Mouse (Mus musculus): ENCODE measurements around the gene Hps5. TPM values are rescaled to one million over a fixed set of nuclear protein-coding genes. Genes with fewer than 3 reads are reported as not detected.
"Not testable (repeated sequence)": the region's sequence is repeated elsewhere in the genome, so short reads cannot be mapped to it uniquely, and the experiment has no call there.

Gene Hps5
- 10 to 100 TPM; 12.2 to 12.8 TPM for total RNA-seq (2021)

DNA sequence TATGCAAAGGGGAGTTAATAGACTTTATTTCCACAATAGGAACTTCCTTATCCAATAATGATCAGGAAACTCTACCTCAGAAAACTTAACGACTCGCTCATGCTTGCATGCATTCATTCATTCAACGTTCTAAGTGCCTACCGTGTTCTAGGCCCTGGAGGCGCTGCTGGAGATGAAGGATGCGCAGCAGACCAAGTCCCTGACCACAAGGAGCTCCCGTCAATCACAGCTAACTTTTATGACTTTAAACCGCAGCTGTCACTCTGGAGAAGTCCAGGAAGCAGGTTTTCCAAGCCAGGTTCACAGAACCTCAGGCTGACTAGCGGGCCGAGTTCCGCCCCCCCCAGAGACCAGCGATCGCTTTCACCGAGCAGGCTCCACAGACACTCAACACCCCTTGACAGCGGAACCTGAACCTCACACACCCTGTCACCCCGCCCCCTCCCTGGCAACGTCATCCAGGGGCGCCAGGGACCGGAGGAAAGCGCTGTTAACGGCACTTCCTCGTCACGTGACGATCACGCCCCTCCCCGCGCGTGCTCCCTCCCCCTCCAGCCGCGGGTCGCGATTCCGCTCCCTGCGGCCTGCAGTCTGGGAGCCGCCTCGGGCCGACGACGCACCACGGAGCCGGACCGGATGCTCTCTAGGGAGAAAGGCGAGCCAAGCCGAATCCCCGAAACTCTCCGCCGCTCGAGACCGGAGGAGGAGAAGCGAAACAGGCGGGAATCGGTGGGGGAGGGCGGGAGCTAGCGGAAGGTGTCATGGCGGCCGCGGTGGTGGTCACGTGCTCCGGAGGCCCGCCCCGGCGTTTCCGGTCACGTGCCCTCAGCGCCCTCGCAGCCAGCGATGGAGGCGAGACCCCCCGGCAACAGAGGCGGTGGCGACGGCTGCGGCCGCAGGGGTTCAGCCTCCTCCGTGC is at the start of gene Hps5, which contains the start of gene Gtf2h1:
Gene Hps5 (minus strand): TSS at position 778 of the 919 bp plus-strand sequence.
Gene Gtf2h1 (plus strand): TSS at position 817 of the 919 bp plus-strand sequence.
- peak; percentile 98 for DNase-seq

DNA sequence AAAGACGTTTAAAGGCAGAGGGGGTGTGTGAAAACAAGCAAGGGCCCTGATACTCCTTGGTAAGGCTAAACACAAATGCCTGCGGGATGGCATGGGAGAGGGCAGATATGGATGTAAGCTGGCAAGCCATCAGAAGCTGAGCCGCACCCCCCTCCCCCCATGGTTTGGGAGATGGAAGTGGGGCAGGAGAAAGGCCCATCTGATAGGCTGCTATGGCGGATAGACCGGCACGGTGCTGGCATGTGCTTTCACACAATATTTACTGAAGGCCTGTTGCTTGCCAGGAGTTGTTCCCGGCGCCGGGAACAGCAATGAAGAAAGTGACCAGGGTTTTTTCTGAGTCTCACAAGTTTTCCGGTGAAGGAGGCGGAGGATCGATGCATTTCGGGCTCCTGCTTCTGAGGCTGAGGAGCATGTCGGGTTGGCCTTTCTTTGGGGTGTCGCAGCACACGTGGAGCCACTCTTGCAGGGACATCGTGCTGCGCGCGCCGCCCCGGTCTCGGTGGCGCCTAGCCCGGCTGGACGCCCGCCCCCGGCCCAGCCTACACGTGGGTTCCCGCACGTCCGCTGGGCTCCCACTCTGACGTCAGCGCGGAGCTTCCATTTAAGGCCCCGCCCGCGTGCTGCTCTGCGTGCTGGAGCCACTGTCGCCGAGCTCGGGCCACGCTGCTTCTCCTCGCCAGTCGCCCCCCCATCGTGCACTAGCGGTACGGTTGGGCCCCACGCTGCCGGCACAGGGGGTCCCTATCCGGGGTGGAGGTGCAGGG is 49.5 kb upstream of the Hps5 start:
- DNase-seq, result peak; percentile 98

DNA sequence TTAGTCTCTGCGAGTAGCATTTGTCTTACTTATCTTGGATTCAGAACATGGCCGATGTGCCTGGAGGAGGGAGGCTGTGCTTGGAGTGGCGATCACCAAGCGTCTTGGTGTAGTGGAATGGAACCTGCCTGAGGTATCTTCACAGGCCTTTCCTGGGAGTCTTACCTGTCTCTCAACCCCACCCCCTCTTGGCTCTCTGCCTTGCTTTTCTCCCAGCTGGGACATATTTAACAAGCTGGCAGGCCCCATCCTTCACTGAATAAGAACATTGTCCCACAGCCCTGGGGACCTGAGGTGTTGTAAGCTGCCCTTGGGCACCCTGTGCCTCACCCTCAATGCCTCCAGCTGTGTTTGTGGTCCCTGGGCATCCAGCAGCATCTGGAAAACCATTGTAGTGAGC is 47.7 kb upstream of the Hps5 start:
- no peak for DNase-seq

DNA sequence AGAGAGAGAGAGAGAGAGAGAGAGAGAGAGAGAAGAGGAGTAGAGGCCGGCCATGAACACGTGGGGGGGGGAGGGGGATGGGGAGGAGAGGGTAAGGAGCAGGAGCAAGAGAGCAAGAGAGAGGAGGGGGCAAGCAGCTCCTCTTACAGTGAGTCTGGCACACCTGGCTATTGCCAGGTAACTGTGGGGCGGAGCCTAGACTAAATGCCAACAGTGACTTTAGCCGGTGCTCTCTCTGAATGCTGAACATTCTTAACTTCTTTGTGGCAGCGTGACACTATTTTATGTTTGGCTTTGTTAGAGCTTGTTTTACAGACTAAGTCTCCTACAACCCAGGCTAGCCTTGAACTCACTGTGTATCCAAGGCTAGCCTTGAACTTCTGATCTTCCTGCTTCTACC is 46.4 kb upstream of the Hps5 start:
- DNase-seq, result no peak

DNA sequence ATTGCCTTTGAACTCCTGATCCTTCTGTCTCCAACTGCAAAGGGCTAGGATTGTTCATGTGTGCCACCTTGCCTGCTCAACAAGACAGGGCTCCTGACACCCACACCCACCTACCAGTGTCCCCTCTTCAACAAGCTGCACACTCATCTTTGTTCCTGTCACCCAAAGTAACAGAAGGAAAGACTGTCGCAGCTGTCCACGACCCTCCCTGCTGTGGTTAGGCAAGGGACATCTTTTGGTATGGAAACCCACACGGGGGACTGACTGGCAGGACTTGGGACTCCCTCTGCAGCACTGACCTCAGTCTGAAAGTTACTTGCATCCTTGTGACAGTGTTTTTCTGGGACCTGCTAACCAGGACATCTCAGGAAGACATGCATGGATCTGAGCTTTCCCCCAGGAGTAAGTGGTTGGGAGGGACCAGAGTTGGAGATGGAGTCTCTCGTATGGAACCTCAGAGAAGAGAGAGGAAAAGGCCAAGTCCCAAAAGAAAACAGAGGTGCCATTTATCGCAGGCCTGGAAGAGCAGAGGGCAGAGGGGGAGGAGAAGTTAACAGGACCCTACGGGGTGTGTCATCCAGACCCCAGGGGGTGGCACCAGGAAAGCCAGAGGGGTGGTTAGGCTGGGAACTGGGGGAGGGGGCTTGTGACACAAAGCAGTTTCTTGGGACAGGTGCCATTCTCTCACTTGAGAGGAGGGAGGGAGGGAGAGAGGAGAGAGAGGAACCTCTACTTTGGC is 45.1 kb upstream of the Hps5 start, which contains the start of gene Ldha:
Gene Ldha (plus strand): TSS at position 689 of the 739 bp plus-strand sequence.
- no peak for DNase-seq

DNA sequence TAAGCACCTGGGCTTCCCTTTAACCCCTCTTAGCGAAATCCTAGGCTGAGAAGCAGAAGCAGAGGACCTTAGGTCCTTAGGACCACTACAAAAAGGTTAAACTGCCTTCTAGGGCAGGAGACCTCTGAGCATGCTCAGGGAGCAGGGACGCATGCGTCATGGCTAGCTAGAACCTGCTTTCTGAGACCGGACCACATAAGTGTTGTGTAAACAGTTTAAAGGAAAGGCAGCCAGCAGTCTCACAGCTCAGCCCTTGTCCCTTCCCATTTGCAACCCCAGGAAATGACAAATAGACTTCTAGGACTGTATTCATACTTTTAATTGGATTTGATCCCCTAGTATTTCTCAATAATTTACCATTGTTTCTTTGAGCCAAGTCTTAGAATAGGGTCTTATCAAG is 44.5 kb upstream of the Hps5 start:
- no peak for DNase-seq

DNA sequence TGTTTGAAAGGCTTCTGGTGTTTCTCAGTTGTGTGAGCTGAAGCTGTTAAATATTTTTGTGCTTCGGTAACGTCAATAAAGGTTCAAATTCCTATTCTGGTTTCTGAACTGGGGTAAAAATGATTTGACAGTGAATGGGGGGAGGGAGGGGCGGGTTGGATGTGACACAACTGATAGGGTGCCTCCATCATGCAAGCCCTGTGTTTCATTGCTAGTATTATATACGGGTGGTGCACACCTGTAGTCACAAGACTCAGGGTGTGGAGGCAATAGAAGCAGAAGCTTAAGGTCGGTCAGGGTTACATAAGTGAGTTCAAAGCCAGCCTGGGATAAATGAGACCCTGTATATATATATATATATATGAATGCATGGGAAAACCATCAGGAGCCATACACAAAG is 44.0 kb upstream of the Hps5 start:
- DNase-seq, result no peak

DNA sequence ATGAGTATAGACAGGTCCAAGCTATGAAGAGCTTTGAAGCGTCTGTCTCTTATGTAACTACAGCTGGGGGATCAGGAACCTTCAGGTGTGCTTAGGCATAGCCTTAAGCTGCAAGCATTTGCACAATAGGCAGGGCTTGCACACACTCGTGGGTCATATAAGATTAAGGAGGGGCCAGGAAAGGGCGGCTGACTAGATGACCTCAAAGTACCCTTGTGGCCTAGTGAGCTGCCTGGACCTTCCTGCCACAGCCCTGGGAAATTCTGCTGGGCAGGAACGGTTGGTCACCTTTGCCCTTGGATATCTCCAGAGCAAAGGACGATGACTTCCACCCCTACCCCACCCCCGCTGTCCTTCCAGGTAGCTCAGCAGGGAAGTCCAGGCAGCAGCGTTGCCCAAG is 43.6 kb upstream of the Hps5 start:
- DNase-seq, result peak; percentile 12

DNA sequence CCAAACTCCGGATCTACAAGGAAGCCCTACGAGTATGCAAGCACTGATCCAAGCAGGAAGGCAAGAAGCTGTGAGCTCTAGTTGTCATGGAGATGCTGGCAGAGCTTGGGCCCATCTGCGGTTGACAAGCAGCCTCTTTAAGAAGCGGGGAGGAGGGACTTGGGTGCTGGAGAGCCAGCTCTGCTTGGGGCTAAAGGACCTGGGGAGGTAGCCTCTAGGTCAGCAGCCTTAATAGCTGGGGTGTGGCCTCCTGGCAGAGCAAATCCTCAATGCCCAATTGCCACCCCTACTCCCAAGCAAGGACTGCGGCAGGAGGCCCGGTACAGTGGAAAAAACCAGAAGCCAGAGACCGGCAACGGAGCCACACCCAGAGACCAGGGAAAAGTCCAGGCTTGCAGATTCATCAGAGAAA is 43.0 kb upstream of the Hps5 start:
- DNase-seq, result peak; percentile 70

DNA sequence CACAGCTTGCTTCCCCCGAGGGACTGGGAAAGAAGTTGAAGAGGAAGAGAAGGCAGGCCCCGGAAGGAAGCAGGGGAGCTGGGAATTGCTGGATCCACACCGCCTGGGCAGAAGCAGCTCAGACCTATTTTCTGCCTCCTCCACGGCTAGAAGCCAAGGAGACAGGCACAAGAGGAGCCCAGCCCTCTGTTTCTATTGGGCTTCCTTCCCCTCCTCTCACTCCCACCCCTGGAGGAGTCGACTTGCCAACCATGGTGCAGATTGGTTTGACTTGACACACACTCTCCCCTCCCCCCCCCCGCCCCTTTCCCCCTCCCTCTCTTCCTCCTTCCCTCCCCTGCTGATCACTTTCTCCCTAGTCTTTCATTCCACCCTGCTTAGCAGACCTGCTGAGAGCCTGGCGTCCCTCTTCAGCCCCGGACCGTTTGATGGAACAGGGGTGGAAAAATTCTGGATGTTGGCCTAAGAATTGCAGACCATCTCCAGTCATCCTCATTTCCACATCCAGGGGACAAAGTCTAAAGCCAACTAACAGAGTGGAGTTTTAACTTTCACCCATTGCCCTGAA is 42.3 kb upstream of the Hps5 start:
- DNase-seq, result peak; percentile 57

DNA sequence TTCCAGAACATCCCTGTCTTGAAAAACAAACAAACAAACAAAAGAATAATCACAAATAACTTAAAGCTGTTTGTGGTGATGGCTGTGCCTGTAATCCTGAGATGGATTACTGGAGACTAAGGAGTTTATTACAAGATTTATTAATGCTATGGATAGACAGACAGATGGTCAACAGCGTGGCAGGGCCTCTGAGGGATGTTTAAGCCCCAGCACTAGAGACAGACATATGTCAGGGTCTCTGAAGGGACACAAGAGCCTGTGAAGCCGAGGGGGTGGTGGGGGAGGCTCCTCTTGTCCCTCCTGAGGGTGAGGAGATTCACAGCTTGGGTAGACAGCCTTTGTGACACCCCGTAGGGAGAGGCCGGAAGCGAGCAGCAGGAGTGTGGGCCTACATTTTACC is 41.2 kb upstream of the Hps5 start:
- DNase-seq, result no peak

DNA sequence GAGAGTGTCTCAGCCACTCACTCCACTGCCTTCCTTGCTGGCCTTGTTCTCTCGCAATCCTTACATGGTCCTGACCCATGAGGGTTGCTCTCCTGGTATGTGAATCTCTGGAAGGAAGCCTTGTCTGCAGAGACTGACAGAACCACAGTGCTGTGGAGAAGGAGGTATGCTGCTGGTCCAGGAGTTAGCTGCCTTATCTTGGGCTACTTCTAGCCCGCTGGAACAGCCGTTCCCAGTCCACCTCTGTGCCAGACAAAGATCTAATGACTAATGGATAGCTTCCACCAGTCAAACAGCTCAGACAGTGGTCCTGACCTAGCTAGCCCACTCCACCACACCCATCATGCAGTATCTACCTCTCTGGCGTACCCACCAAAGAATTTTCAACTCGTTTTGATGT is 40.5 kb upstream of the Hps5 start:
- no peak for DNase-seq

DNA sequence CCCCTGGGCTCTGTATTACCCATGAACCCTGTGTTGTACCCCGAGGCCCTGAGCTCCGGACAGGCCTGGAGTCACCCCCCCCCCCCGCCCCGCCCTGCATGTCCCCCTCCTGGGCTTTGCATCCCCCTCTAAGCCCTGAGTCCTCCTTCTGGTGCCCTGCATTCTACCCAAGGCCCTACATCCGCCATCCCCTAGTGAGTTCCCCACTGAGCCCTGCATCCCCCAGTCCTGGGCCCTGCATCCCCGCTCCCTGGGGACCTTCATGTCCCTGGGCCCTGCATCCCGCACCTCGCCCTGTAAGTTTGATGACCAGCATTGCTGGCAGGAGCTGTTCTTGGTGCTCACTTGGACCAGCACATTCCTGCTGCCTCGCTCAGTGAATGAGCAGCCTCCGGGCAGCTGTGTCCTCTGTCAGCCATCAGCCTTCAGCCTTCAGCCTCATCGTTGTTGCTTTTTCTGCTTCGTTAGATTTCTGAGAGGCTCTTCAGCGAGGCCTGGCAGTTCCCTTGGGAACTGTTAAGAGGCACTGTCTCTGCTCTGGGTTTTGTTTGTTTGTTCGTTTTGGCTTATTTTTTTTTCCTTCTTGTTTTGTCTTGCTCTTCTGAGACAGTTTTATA is 39.2 kb upstream of the Hps5 start:
- DNase-seq, result no peak

DNA sequence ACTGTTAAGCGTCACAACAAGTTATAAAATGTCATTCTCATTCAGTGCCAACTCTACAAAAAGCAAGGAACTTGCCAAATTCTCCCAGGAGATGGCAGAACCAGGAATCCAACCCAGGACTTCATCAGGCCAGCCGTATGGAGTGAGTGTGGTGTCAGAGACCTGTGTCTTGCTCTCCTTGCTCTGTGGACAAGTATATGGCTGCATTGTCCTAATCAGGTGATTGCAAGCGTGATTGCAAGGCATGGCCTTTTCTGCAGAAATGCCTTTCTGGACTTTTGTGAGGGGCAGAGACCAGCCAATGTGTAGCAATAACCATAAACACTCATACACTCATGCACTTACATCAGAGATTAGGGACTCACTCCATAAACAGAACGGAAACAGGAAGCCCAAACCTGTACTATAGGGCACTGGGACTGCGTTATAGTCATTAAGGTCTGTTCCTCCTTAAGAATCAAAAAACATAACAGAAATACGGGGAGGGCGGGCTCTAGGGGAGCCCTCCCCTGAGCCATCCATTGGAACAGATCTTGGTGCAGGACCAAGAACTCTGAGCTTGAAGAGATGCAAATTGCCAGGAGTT is 37.9 kb upstream of the Hps5 start:
- DNase-seq, result no peak

DNA sequence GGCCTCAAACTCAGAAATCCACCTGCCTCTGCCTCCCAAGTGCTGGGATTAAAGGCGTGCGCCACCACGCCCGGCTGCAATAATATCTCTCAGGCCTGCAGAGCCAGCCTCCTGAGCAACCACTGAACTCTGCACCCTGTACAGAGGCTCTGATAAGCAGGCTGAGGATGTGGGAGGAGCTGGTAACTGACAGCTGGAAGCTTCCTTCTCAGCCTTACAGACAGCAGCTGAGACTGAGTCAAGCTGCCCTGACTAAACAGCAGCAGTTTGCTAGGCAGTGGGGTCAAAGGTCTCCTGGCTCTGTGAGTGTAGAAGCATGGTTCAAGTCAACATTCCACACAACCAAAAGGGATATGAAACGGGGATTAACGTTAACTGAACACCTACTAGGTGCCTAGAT is 37.4 kb upstream of the Hps5 start:
- peak; percentile 22 for DNase-seq

DNA sequence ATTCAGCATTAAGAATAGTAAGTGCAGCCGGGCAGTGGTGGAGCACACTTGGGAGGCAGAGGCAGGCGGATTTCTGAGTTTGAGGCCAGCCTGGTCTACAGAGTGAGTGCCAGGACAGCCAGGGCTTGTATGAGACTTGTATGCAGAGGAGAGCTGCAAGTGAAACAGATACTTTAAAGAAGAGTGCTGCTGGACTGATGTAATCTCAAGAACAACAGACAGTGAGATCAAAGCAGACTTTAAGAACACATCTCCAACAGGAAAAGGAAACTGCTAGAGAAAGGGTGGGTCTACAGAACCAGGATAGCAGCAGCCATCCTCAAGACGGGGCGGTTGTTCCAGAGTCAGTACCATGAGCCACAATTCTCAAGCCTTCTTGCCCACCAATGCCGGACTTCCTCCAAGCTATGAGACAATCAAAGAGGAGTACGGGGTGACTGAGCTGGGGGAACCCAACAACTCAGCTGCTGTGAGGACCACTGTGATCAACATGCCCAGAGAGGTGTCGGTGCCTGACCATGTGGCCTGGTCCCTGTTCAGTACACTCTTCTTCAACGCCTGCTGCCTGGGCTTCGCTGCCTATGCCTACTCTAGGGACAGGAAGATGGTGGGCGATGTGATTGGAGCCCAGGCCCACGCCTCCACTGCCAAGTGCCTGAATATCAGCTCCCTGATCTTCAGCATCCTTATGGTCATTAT is 36.4 kb upstream of the Hps5 start:
- DNase-seq, result not testable (repeated sequence)

DNA sequence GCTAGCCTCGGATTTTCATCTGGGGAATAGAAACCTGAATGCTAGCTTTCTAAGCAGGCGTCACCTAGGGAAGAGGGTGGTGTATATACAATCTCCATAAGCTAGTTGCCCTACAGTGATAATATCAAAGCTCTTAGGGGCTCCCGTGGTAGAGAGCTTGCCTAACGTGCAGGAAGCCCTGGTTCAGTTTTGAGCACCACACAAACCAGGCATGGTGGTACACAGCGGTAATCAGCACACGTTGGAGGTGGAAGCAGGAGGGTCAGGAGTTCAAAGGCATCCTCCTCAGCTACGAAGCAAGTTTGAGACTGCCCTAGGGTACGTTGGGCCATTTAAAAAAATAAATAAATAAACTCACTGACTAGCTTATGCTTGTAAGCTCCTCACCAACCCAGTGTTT is 35.8 kb upstream of the Hps5 start:
- DNase-seq, result no peak

DNA sequence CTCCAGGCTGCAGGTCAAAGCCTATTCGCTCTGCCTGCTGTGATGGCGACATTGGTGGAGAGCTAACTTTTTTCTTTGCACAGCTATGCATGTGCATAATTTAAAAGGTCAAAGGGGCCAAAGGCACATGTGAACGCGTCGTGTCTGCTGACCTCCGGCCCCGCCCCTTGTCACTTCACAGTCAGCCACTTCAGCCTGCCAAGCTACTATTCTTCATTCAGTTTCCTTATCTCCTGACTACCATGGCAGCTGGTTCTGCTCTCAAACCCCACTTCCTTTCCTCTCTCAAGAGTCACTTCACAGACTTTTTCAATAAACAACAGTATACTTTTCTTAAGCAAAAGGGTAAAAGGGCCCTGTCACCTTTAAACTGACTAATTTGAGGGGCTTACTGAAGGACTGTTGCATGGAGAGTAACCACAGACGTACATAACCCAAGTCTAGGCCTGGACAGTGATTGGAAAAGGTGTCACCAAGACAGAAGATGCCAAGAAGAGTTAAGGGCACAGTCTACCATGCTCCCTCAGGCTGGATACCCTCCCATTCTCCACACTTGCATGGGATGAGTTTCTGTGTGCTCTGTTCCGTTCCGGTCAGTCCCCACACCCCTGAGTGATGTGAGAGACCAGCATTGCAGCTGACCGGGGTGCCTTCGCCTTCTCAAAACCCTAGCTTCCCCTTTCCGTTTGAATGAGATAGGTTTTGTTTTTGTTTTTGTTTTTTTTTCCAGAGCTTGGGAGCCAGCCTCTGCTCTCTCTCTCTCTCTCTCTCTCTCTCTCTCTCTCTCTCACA is 35.1 kb upstream of the Hps5 start:
- peak; percentile 51 for DNase-seq

DNA sequence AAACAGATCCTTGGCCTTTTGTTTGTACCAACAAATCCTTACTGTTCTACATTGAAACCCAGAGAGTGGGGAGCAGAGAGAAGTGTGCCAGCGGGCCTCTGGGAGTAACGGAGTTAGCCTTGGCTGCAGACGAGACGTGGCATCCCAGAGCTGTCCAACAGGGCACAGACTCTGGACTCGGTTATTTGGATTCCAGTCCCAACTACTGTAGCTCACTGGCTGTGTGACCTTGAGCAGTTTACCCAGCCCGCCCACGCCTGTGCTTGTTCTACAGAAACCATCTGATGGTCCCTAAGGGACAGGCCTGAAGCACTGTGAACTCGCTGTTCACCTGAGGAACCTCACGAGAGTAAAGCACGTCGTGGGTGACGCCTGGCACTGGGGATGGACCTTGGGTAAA is 34.0 kb upstream of the Hps5 start:
- no peak for DNase-seq

DNA sequence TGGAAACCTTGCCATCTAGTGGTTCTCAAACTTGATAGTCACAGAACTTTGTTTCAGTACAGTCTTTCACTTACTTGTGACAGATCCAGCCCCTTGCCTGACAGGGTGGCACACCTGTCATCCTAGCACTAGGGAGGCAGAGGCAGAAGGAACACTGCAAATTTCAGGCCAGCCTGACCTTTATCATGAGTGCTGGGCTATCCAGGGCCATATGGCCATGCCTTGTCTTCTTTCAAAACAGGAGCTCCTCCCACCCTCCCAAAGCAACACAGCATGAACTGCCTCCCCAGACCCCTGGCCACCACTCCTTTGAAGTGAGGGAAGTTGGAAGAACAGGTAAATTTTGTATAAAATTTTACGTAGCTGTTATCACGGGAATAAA is 31.9 kb upstream of the Hps5 start:
- no peak for DNase-seq

All from heart, postnatal 4 days (tissue).